Mouse (Mus musculus) spleen, postnatal 10 days (tissue): ENCODE results near the gene Acad12.
"Not testable (repeated sequence)": the region's sequence is repeated elsewhere in the genome, so short reads cannot be mapped to it uniquely, and the experiment has no call there.

ENCODE experiments used
- DNase-seq, 2 experiments: peaks; one replicate each; pipeline ENCODE4 v3.0.0; 2021 to 2022; ENCODE audit warnings: low spot score in 2 of 2

Acad12 gene

GRCm38 (mm10) chr5:121612036-121612435 lies 6.7 kb downstream of the Acad12 start:
- DNase-seq, result no peak

- peak in 1 of 2 experiments; percentile 53 for DNase-seq
These were observed 9.1 kb downstream of the Acad12 start for GRCm38 (mm10) chr5:121609556-121610135.

GRCm38 (mm10) chr5:121606151-121606550 lies 12.6 kb downstream of the Acad12 start:
- peak; percentile 81 to 91 for DNase-seq

GRCm38 (mm10) chr5:121603815-121604214 lies 14.9 kb downstream of the Acad12 start:
- DNase-seq, result not testable (repeated sequence)

GRCm38 (mm10) chr5:121601547-121602299 lies 17.0 kb downstream of the Acad12 start:
- DNase-seq, result peak; percentile 86 to 92

- DNase-seq, result no peak
These were observed 19.7 kb downstream of the Acad12 start for GRCm38 (mm10) chr5:121598871-121599610.

GRCm38 (mm10) chr5:121597991-121598537 lies 20.7 kb downstream of the Acad12 start:
- no peak for DNase-seq

- DNase-seq, result no peak
These were observed 21.4 kb downstream of the Acad12 start for GRCm38 (mm10) chr5:121597332-121597731.

GRCm38 (mm10) chr5:121596226-121596625 lies 22.5 kb downstream of the Acad12 start:
- no peak for DNase-seq

- DNase-seq, result no peak
These were observed 23.0 kb downstream of the Acad12 start for GRCm38 (mm10) chr5:121595758-121596157.

GRCm38 (mm10) chr5:121594714-121595313 lies 23.9 kb downstream of the Acad12 start:
- no peak for DNase-seq

- peak; percentile 74 to 89 for DNase-seq
These were observed 25.0 kb downstream of the Acad12 start, which contains the start of gene Aldh2 for GRCm38 (mm10) chr5:121593451-121594401. Gene Aldh2 (minus strand): TSS chr5:121593824.

- peak in 1 of 2 experiments; percentile 50 for DNase-seq
These were observed 25.8 kb downstream of the Acad12 start for GRCm38 (mm10) chr5:121592816-121593407.

- no peak for DNase-seq
These were observed 26.5 kb downstream of the Acad12 start for GRCm38 (mm10) chr5:121592064-121592815.

GRCm38 (mm10) chr5:121591417-121592063 lies 27.2 kb downstream of the Acad12 start:
- no peak for DNase-seq

GRCm38 (mm10) chr5:121589928-121590327 lies 28.8 kb downstream of the Acad12 start:
- DNase-seq, result no peak

GRCm38 (mm10) chr5:121586400-121587039 lies 32.2 kb downstream of the Acad12 start:
- DNase-seq, result peak in 1 of 2 experiments; percentile 49

GRCm38 (mm10) chr5:121585699-121586098 lies 33.0 kb downstream of the Acad12 start:
- no peak for DNase-seq
